Mouse (Mus musculus) liver, embryonic 11.5 days (tissue): ENCODE measurements around the gene Galnt14. TPM values are rescaled to one million over a fixed set of nuclear protein-coding genes. Genes with fewer than 3 reads are reported as not detected.

Source experiments
- ATAC-seq: fragments of 200-750 bp; cut with Nextera tagmentation; replicated peaks from 2 replicates; pipeline ENCODE4 v1.8.0; 2017; ENCODE audit warnings: moderate number of reproducible peaks, mild to moderate bottlenecking, moderate TSS enrichment, moderate library complexity; ENCODE audit not compliant: low FRiP score
- DNase-seq: peaks from one replicate; pipeline ENCODE4 v3.0.0-alpha.2; 2017; ENCODE audit warnings: low spot score
- H3K27ac ChIP-seq: fragments of 300-500 bp; sonication (generic); 2 replicates; pipeline ENCODE4 v1.5.1; 2014; ENCODE audit warnings: mild to moderate bottlenecking, low read depth, low read length, control low read depth
- H3K27me3 ChIP-seq: fragments of 300-500 bp; sonication (generic); replicated peaks from 2 replicates; pipeline ENCODE4 v1.6.1; 2014; ENCODE audit warnings: low read length, mixed read lengths; ENCODE audit not compliant: control insufficient read depth, insufficient read depth
- H3K36me3 ChIP-seq: fragments of 300-500 bp; sonication (generic); 2 replicates; pipeline ENCODE4 v1.6.1; 2014; ENCODE audit warnings: mild to moderate bottlenecking, low read length, moderate library complexity, mixed read lengths; ENCODE audit not compliant: control insufficient read depth, insufficient read depth
- H3K4me1 ChIP-seq: fragments of 300-500 bp; sonication (generic); replicated peaks from 2 replicates; pipeline ENCODE4 v1.6.1; 2014; ENCODE audit warnings: low read length, mixed read lengths; ENCODE audit not compliant: control insufficient read depth, insufficient read depth
- H3K4me2 ChIP-seq: fragments of 300-500 bp; sonication (generic); 2 replicates; pipeline ENCODE4 v1.6.1; 2014; ENCODE audit warnings: mild to moderate bottlenecking, control low read depth, moderate library complexity
- H3K4me3 ChIP-seq: fragments of 300-500 bp; sonication (generic); 2 replicates; pipeline ENCODE4 v1.5.1; 2014; ENCODE audit warnings: low read depth, low read length, control low read depth
- H3K9ac ChIP-seq: fragments of 300-500 bp; sonication (generic); 2 replicates; pipeline ENCODE4 v1.6.1; 2014; ENCODE audit warnings: low read depth, low read length, control low read depth
- H3K9me3 ChIP-seq: fragments of 300-500 bp; sonication (generic); 2 replicates; pipeline ENCODE4 v1.6.1; 2016; ENCODE audit warnings: low read length, inconsistent platforms, mixed read lengths; ENCODE audit not compliant: control insufficient read depth
- WGBS: fragments of 180-500 bp; shearing (Covaris S2); extraction: QIAGEN DNeasy Blood & Tissue Kit; methylation state at CpG from one replicate; pipeline ENCODE4 v1.1.7; 2014; 5-methylcytosine and 5-hydroxymethylcytosine counted together
- polyA plus RNA-seq: library from polyadenylated mRNA; unstranded; fragments of >200 nt; fragmentation: Nextera tagmentation; extraction: Ambion mirVana; gene quantifications from 2 replicates; pipeline ENCODE4 v1.2.1, GENCODE M21; 2014

The Galnt14 gene
- polyA plus RNA-seq, 1 experiment from 2014 or later: 0.84 TPM

DNA sequence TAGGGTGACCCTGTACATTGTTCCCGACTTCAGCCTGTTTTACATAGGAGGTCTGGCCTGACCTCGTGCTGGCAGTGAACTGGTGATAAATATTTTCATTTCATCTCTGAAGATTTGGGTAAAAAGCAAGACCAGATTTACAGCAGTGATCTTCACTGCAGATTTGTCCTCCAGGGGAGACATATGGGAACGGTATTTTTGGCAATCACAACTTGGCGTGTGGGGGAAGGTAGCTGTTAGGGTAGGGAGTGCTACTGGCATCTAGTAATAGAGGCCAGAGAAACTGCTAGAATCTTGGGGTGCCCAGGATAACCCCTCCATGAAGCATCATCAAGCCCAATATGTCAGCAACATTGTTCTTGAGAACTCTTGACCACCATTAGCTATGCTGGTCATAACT is 138.3 kb downstream of the Galnt14 start:
- WGBS: 67% methylated on average over 4 of the region's 4 CpGs
- DNase-seq: no peak

DNA sequence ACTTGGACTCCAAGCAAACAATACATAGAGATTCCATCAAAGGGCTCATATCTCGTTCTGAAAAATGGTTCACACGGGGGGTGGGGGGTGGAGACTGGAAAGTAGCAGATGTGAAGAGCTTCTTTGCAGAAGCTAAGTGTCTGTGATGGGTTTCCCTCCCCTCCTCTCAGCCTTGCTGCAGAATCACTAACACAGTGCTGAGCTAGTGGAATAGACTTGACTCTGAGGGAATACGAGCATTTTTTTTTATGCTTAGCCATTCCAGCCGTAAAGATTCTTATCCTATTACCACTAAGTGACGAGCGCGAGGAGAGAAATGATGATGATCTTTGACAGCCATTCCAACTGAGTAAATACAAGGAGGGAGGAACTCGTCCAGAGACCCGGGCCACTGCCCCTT is 142.0 kb downstream of the Galnt14 start:
- H3K4me1 ChIP-seq: no peaks in the 10 kb centered on the region
- 70% methylated on average over 9 of the region's 9 CpGs for WGBS
- H3K9me3 ChIP-seq: no peaks in the 10 kb centered on the region
- no peaks in the 10 kb centered on the region for H3K27me3 ChIP-seq
- H3K4me3 ChIP-seq: no peak overlapping the region
- no peak overlapping the region for H3K4me2 ChIP-seq
- H3K27ac ChIP-seq: no peak overlapping the region
- H3K36me3 ChIP-seq: no peaks in the 10 kb centered on the region
- DNase-seq (no peak), ATAC-seq (no peak)
- H3K9ac ChIP-seq: no peak overlapping the region

More for the DNA sequence above, 138.3 kb downstream of the Galnt14 start:
- ATAC-seq: no peak
- no peak overlapping the region for H3K9ac ChIP-seq
- no peak overlapping the region for H3K27ac ChIP-seq
- no peak overlapping the region for H3K4me2 ChIP-seq
- no peaks in the 10 kb centered on the region for H3K9me3 ChIP-seq
- no peak overlapping the region for H3K4me3 ChIP-seq
- no peaks in the 10 kb centered on the region for H3K4me1 ChIP-seq
- H3K27me3 ChIP-seq: no peaks in the 10 kb centered on the region
- H3K36me3 ChIP-seq: no peaks in the 10 kb centered on the region

DNA sequence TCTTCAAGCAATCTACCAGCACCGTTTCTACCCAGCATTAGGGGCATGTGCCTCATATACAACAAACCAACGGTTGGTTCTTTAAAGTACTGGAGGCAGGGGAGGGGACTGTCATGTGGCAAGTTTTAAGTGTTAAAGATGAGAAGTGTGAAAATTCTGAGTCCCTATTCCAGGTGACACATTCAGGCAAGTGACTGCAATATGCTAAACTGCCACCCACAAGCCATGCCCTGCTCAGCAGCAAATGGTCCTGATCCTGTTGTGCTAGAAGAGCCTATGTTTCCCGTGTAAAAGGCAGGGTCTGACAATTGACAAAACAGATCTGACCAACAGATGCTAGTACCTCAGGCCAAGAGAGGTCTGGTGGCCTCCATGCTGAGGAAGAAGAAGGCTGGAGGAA is 149.1 kb downstream of the Galnt14 start:
- Histone ChIP-seq H3K4me2 (no peak overlapping the region), H3K4me1 (no peaks in the 10 kb centered on the region), H3K27me3 (no peaks in the 10 kb centered on the region), H3K4me3 (no peak overlapping the region), H3K27ac (no peak overlapping the region), H3K36me3 (no peaks in the 10 kb centered on the region), H3K9me3 (no peaks in the 10 kb centered on the region), H3K9ac (no peak overlapping the region)
- WGBS: 42% methylated on average over 3 of the region's 3 CpGs
- ATAC-seq (no peak), DNase-seq (no peak)

DNA sequence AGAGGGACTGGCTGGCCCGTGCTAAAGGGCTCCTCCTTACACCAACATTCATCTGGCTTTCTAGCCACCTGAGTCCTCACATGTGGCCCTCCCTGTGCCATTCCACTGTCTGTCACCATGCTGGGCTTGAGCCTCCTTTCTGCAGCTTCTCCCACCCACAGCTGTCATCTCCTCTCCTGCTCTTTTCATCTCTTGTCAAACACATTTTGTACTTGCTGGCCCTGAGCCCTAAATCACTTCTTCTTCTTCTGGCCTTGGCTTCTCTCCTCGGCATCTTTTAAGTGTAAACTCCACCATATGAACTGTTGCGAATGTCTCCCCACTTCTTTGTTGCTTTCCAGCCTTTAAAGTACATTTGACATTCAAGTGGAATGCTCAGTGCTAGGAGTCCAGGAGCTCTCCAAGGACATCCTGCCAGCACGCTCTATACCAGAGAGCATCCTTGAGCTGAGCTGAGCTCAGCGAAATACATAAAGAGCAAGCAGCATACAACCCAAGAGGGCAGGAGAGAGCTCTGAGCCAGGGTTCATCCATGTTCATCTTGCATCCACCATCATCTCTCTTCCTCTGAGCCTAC is 150.0 kb downstream of the Galnt14 start:
- H3K9me3 ChIP-seq: no peaks in the 10 kb centered on the region
- no peak overlapping the region for H3K27ac ChIP-seq
- H3K36me3 ChIP-seq: no peaks in the 10 kb centered on the region
- WGBS: 74% methylated on average over 5 of the region's 5 CpGs
- no peak overlapping the region for H3K9ac ChIP-seq
- no peaks in the 10 kb centered on the region for H3K27me3 ChIP-seq
- ATAC-seq (no peak), DNase-seq (no peak)
- no peaks in the 10 kb centered on the region for H3K4me1 ChIP-seq
- no peak overlapping the region for H3K4me2 ChIP-seq
- H3K4me3 ChIP-seq: no peak overlapping the region

DNA sequence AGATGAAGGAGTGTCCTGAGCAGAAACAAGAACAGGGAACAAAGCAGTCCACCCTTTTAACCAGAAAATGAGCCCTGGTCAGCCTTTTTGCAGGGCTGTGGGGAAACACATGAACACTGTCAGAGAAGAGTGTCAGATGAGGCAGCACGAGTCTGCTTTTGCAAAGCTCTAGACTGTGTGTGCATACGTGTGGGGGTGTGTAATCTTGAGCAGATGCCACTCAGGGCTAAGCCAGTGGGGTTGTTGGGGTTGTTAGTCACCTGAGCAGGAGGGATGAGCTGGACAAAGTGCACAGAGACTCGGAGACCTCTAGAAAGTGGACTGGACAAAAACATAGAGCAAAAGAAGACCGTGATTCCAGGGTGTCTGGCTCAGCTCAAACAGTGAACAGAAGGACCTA is 150.8 kb downstream of the Galnt14 start:
- H3K9me3 ChIP-seq: no peaks in the 10 kb centered on the region
- no peaks in the 10 kb centered on the region for H3K27me3 ChIP-seq
- no peak for ATAC-seq
- no peak for DNase-seq
- no peak overlapping the region for H3K9ac ChIP-seq
- no peaks in the 10 kb centered on the region for H3K36me3 ChIP-seq
- 56% methylated on average over 4 of the region's 4 CpGs for WGBS
- no peak overlapping the region for H3K4me3 ChIP-seq
- no peak overlapping the region for H3K27ac ChIP-seq
- H3K4me1 ChIP-seq: no peaks in the 10 kb centered on the region
- no peak overlapping the region for H3K4me2 ChIP-seq

DNA sequence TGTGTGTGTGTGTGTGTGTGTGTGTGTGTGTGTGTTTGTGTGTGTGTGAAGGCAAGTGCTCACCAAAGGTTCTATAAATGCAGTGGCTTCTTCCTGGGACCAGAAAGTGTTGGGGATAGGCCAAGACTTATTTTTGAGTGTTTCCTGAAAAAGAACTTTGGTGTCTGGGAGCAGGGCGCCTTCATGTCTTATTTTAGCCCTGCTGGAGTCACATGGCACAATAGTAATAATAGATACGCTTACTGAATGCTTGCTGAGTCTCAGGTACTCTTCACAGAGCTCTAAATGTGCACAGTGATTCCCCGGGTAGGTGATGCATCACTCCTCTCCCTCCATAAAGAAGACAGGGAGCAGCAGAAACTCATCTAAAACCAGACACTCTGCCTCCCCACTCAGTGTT is 153.2 kb downstream of the Galnt14 start:
- 69% methylated on average over 3 of the region's 3 CpGs for WGBS
- Histone ChIP-seq H3K9ac (no peak overlapping the region), H3K4me2 (no peak overlapping the region), H3K27ac (no peak overlapping the region), H3K9me3 (no peaks in the 10 kb centered on the region), H3K27me3 (no peaks in the 10 kb centered on the region), H3K4me1 (no peaks in the 10 kb centered on the region), H3K4me3 (no peak overlapping the region), H3K36me3 (no peaks in the 10 kb centered on the region)
- ATAC-seq: no peak
- DNase-seq: no peak

DNA sequence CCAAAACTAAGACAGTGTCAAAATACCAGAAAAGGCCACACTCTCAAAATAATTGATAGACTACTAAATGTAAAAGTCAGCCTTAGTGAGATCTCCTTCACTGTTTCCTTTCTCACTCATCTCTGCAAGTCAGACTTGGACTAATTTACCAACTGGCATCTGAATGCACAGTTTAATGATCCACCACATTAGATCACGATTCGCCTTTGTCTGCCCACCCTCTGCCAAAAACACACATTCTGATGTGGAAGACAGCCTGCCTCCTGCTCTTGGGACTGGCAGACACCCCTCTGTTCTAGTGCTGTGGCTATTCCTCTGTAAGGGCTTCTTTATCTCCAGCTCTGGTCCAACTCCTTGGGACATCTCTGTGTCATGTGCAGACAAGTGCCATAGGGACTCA is 153.8 kb downstream of the Galnt14 start:
- ATAC-seq (no peak), DNase-seq (no peak)
- Histone ChIP-seq H3K27me3 (no peaks in the 10 kb centered on the region), H3K27ac (no peak overlapping the region), H3K9me3 (no peaks in the 10 kb centered on the region), H3K4me3 (no peak overlapping the region), H3K36me3 (no peaks in the 10 kb centered on the region), H3K4me2 (no peak overlapping the region), H3K4me1 (no peaks in the 10 kb centered on the region), H3K9ac (no peak overlapping the region)
- 85% methylated on average over 2 of the region's 2 CpGs for WGBS

DNA sequence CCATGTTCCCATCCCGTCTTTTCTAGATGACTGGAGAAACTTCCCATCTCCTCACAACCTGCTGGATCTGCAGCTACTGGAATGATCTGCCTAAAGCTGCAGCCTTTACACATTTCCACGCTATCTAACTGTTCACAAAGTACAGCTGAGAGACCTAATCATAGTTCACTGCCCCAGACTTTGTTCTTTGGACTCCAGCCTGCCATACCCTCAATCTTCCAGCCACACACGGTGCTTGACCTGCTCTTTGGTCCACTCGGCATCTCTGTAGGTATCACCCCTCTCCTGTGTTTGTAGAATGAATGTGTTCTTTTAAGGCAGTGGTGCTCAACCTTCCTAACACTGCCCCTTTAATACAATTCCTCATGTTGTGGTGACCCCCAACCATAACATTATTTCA is 155.6 kb downstream of the Galnt14 start:
- H3K27me3 ChIP-seq: no peaks in the 10 kb centered on the region
- no peaks in the 10 kb centered on the region for H3K9me3 ChIP-seq
- no peaks in the 10 kb centered on the region for H3K4me1 ChIP-seq
- H3K9ac ChIP-seq: no peak overlapping the region
- WGBS: 75% methylated on average over 4 of the region's 4 CpGs
- no peak overlapping the region for H3K4me2 ChIP-seq
- ATAC-seq: no peak
- H3K36me3 ChIP-seq: no peaks in the 10 kb centered on the region
- DNase-seq: no peak
- no peak overlapping the region for H3K27ac ChIP-seq
- no peak overlapping the region for H3K4me3 ChIP-seq

DNA sequence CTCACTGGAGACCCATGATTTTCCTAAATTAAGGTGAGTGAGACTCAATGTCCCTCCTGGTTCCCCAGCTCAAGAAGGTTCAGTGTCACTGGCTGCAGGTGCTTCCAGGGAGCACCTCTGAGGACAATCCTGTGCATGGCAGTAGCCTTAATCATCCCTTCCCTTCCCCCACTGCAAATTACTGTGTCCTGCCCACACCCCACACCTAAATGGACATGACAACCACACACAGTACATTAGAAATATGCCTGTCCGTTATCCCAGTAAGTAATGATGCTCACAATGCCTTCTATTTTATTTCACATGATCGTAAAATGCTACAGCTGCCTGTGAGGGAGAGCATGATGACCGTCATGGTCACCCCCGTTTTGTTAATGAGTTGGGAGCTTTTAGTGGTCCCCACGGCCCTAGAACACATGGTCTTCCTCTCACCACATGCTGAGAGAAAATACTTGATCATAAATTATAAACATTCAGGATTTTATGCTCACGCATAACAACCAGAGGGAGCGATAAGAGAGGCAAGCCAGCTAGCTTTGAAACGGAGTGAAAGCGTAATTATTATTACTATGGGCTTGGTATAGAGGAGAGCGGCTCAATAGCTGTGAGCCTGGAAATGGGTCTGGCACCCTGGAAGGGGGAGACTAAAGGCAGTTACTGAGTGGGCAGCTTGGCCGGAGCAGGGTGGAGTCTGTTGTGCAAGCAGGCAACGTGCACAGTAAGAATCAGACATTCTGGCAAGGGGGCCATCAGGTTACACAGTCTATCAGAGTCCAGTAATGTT is 161.3 kb downstream of the Galnt14 start:
- ATAC-seq (no peak), DNase-seq (no peak)
- no peak overlapping the region for H3K4me3 ChIP-seq
- H3K4me2 ChIP-seq: no peak overlapping the region
- no peaks in the 10 kb centered on the region for H3K36me3 ChIP-seq
- H3K9ac ChIP-seq: no peak overlapping the region
- no peaks in the 10 kb centered on the region for H3K9me3 ChIP-seq
- H3K4me1 ChIP-seq: no peaks in the 10 kb centered on the region
- no peak overlapping the region for H3K27ac ChIP-seq
- 72% methylated on average over 12 of the region's 12 CpGs for WGBS
- H3K27me3 ChIP-seq: no peaks in the 10 kb centered on the region
